Mouse (Mus musculus): ENCODE results near the gene Gpx5. TPM values are rescaled to one million over a fixed set of nuclear protein-coding genes. Genes with fewer than 3 reads are reported as not detected.

Gpx5 gene
- polyA plus RNA-seq (2012; rRNA removed) = 0.04 TPM in 1 of 2 replicates, not detected in the other

DNA sequence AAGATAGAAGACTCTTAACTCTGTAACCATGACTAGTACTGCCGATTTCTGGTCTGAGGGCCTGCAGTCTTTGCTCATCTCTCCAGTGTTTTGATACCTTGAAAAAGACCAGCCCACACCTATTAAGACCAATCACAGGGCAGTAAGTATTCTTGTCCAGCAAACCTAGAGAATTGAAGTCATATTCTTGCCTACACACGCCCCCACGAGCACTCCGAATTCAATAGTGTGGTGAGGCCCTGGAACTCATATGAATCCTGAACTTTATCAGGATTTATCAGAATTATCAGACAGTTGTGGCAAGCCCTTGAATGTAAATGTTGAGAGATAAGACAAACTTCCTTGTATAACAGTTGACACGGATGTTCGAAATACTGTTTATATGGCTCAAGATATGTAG lies at the start of gene Gpx5:
Gene Gpx5 (minus strand): TSS at position 101 of the 400 bp plus-strand sequence.

DNA sequence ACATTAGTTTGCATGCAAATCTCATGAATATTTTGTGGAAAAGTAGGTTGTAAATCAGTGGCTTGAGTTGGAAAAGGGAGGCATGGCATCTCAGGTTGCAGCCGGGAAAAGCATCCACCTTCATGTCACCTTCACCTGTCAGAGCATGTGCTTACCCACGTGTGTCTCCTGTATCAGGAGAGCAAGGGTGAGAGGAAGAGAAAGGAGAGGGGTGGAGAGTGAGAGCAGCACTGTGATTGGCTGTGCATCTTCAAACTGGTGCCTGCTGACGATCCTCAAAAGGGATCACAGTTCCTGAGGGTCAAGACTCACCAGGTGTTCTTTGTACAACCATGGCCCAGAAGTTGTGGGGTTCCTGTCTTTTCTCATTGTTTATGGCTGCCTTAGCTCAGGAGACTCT lies 19.4 kb upstream of the Gpx5 start, which contains the start of gene Gpx6:
Gene Gpx6 (plus strand): TSS at position 200 of the 400 bp plus-strand sequence.

Other genes with a start within 250 kb of the Gpx5 start
- not detected in 2 replicates for gene Olfr1370, start 217.8 kb downstream of the Gpx5 start, polyA plus RNA-seq (2012; rRNA removed)
- gene Olfr1369-ps1, start 181.2 kb downstream of the Gpx5 start, polyA plus RNA-seq (2012; rRNA removed) = not detected in 2 replicates
- gene Olfr263, start 163.1 kb downstream of the Gpx5 start, polyA plus RNA-seq (2012; rRNA removed) = not detected in 2 replicates
- gene Olfr1368, start 146.9 kb downstream of the Gpx5 start, polyA plus RNA-seq (2012; rRNA removed) = not detected in 2 replicates
- 100 and 106 TPM in 2 replicates for gene Trim27, start 113.3 kb downstream of the Gpx5 start, polyA plus RNA-seq (2012; rRNA removed)
- 0.10 TPM in 1 of 2 replicates, not detected in the other for gene Gpx6, start 19.4 kb upstream of the Gpx5 start, polyA plus RNA-seq (2012; rRNA removed)
- gene Olfr1367, start 54.2 kb upstream of the Gpx5 start, polyA plus RNA-seq (2012; rRNA removed) = not detected in 2 replicates
- gene Zscan12, start 70.1 kb upstream of the Gpx5 start, polyA plus RNA-seq (2012; rRNA removed) = 15.4 and 15.5 TPM in 2 replicates
- 71.5 and 99.4 TPM in 2 replicates for gene Zkscan3, start 110.0 kb upstream of the Gpx5 start, polyA plus RNA-seq (2012; rRNA removed)
- gene Pgbd1, start 148.3 kb upstream of the Gpx5 start, polyA plus RNA-seq (2012; rRNA removed) = 5.8 and 6.0 TPM in 2 replicates
- 21.4 and 41.4 TPM in 2 replicates for gene Zscan26, start 161.0 kb upstream of the Gpx5 start, polyA plus RNA-seq (2012; rRNA removed)
- 1.1 and 1.3 TPM in 2 replicates for gene Nkapl, start 175.8 kb upstream of the Gpx5 start, polyA plus RNA-seq (2012; rRNA removed)
- 2.7 and 3.2 TPM in 2 replicates for gene Zkscan4, start 186.2 kb upstream of the Gpx5 start, polyA plus RNA-seq (2012; rRNA removed)
- gene Gm10065, start 186.7 kb upstream of the Gpx5 start, polyA plus RNA-seq (2012; rRNA removed) = not detected in 2 replicates
- 0.16 and 0.34 TPM in 2 replicates for gene AK157302, start 202.5 kb upstream of the Gpx5 start, polyA plus RNA-seq (2012; rRNA removed)
- gene Gm11273, start 208.7 kb upstream of the Gpx5 start, polyA plus RNA-seq (2012; rRNA removed) = 2.2 and 4.0 TPM in 2 replicates
- 6.1 and 13.8 TPM in 2 replicates for gene Zkscan8, start 238.4 kb upstream of the Gpx5 start, polyA plus RNA-seq (2012; rRNA removed)